Mouse (Mus musculus) spleen, adult 2 months (tissue): ENCODE data around the gene Pou6f1. TPM values are rescaled to one million over a fixed set of nuclear protein-coding genes. Genes with fewer than 3 reads are reported as not detected.
"Not testable (repeated sequence)": the region's sequence is repeated elsewhere in the genome, so short reads cannot be mapped to it uniquely, and the experiment has no call there.

ENCODE experiments used
- DNase-seq, 2 experiments: peaks; one replicate each; pipeline versions ENCODE4 v3.0.0 to v3.0.0-alpha.2; 2012 to 2021; ENCODE audit warnings: low spot score in 2 of 2, low read depth in 1 of 2
- H3K27ac ChIP-seq: fragments of 200-500 bp; 2 replicates; pipeline ENCODE4 v1.5.1; 2012; ENCODE audit warnings: low read length, inconsistent platforms; ENCODE audit not compliant: insufficient read depth
- H3K27me3 ChIP-seq: fragments of 200-500 bp; 2 replicates; pipeline ENCODE4 v1.6.1; 2012; ENCODE audit warnings: mild to moderate bottlenecking, moderate library complexity, low read length, inconsistent platforms; ENCODE audit not compliant: control insufficient read depth, insufficient read depth
- H3K36me3 ChIP-seq: fragments of 200-500 bp; 2 replicates; pipeline ENCODE4 v1.6.1; 2012; ENCODE audit warnings: mild to moderate bottlenecking, low read length, inconsistent platforms; ENCODE audit not compliant: control insufficient read depth, insufficient read depth
- H3K4me1 ChIP-seq: fragments of 200-500 bp; 2 replicates; pipeline ENCODE4 v1.6.1; 2011; ENCODE audit warnings: inconsistent platforms; ENCODE audit not compliant: control insufficient read depth, insufficient read depth, insufficient read length
- H3K4me3 ChIP-seq: fragments of 200-500 bp; 2 replicates; pipeline ENCODE4 v1.5.1; 2011; ENCODE audit warnings: mild to moderate bottlenecking, inconsistent platforms; ENCODE audit not compliant: insufficient read depth, insufficient read length; ENCODE audit errors: extremely low read depth
- CTCF ChIP-seq: fragments of 200-500 bp; IDR thresholded peaks from 2 replicates; pipeline ENCODE4 v1.5.1; 2011; ENCODE audit warnings: mild to moderate bottlenecking, inconsistent platforms; ENCODE audit not compliant: insufficient read depth, insufficient read length, insufficient replicate concordance; ENCODE audit errors: extremely low read depth
- POLR2A ChIP-seq: fragments of 200-500 bp; IDR thresholded peaks from 2 replicates; pipeline ENCODE4 v1.6.1; 2011; ENCODE audit warnings: low read depth, low read length, inconsistent platforms
- WGBS: fragments of 180-500 bp; shearing (Covaris S2); methylation state at CpG from one replicate; pipeline ENCODE4 v1.1.7; 2018; 5-methylcytosine and 5-hydroxymethylcytosine counted together
- polyA plus RNA-seq: library from polyadenylated mRNA; depleted of rRNA; stranded (reverse); fragments of >200 nt; gene quantifications from 2 replicates; pipeline ENCODE4 v1.2.3, GENCODE M21; 2012

Pou6f1 gene
- polyA plus RNA-seq, 1 experiment: 31.8 TPM

- Histone ChIP-seq H3K4me3 (no peak overlapping the region), H3K27ac (no peak overlapping the region), H3K4me1 (peaks cover 17% of the 10 kb centered on the region; the same call in 1 of the 2 replicates), H3K36me3 (no peaks in the 10 kb centered on the region), H3K27me3 (no peaks in the 10 kb centered on the region)
- no peak for DNase-seq
- 91% methylated on average over 3 of the region's 3 CpGs for WGBS
- TF ChIP-seq POLR2A: no peak
- TF ChIP-seq CTCF: no peak
Observed at GRCm38 (mm10) chr15:100630126-100630525, 30.3 kb upstream of the Pou6f1 start.

GRCm38 (mm10) chr15:100628797-100629196 lies 29.0 kb upstream of the Pou6f1 start:
- no peaks in the 10 kb centered on the region for H3K36me3 ChIP-seq
- no peaks in the 10 kb centered on the region for H3K27me3 ChIP-seq
- no peak for DNase-seq
- H3K4me3 ChIP-seq: no peak overlapping the region
- WGBS: 75% methylated on average over 7 of the region's 7 CpGs
- H3K4me1 ChIP-seq: peaks cover 17% of the 10 kb centered on the region; the same call in 1 of the 2 replicates
- TF ChIP-seq POLR2A: no peak
- TF ChIP-seq CTCF: no peak
- H3K27ac ChIP-seq: no peak overlapping the region

GRCm38 (mm10) chr15:100627774-100628370 lies 28.1 kb upstream of the Pou6f1 start:
- peaks cover 12% of the 10 kb centered on the region; the same call in 1 of the 2 replicates for H3K4me1 ChIP-seq
- TF ChIP-seq POLR2A (no peak), CTCF (no peak)
- 72% methylated on average over 11 of the region's 11 CpGs for WGBS
- H3K27ac ChIP-seq: no peak overlapping the region
- no peaks in the 10 kb centered on the region for H3K36me3 ChIP-seq
- H3K27me3 ChIP-seq: no peaks in the 10 kb centered on the region
- no peak overlapping the region for H3K4me3 ChIP-seq
- no peak for DNase-seq

- Histone ChIP-seq H3K27me3 (no peaks in the 10 kb centered on the region), H3K4me1 (peaks cover 9% of the 10 kb centered on the region; the same call in 1 of the 2 replicates), H3K4me3 (no peak overlapping the region), H3K36me3 (no peaks in the 10 kb centered on the region), H3K27ac (no peak overlapping the region)
- 64% methylated on average over 10 of the region's 10 CpGs for WGBS
- no peak for DNase-seq
- no peak for TF ChIP-seq CTCF
- TF ChIP-seq POLR2A: no peak
Observed at GRCm38 (mm10) chr15:100627287-100627686, 27.5 kb upstream of the Pou6f1 start.

GRCm38 (mm10) chr15:100624435-100624834 lies 24.7 kb upstream of the Pou6f1 start:
- no peak overlapping the region for H3K4me3 ChIP-seq
- H3K27ac ChIP-seq: no peak overlapping the region
- peaks cover 8% of the 10 kb centered on the region; the same call in 1 of the 2 replicates for H3K4me1 ChIP-seq
- TF ChIP-seq POLR2A (no peak), CTCF (no peak)
- peaks cover 10% of the 10 kb centered on the region for H3K36me3 ChIP-seq
- H3K27me3 ChIP-seq: no peaks in the 10 kb centered on the region
- 91% methylated on average over 3 of the region's 3 CpGs for WGBS
- DNase-seq: no peak

GRCm38 (mm10) chr15:100623754-100624153 lies 24.0 kb upstream of the Pou6f1 start:
- Histone ChIP-seq H3K4me3 (no peak overlapping the region), H3K27ac (no peak overlapping the region), H3K27me3 (no peaks in the 10 kb centered on the region), H3K36me3 (peaks cover 15% of the 10 kb centered on the region), H3K4me1 (peaks cover 8% of the 10 kb centered on the region; the same call in 1 of the 2 replicates)
- TF ChIP-seq CTCF (no peak), POLR2A (no peak)
- no peak for DNase-seq
- 88% methylated on average over 9 of the region's 9 CpGs for WGBS

GRCm38 (mm10) chr15:100622164-100622563 lies 22.4 kb upstream of the Pou6f1 start:
- Histone ChIP-seq H3K27me3 (no peaks in the 10 kb centered on the region), H3K27ac (peak overlapping the region; percentile 55), H3K36me3 (peaks cover 24% of the 10 kb centered on the region), H3K4me1 (peaks cover 8% of the 10 kb centered on the region; the same call in 1 of the 2 replicates), H3K4me3 (no peak overlapping the region)
- 16% methylated on average over 7 of the region's 7 CpGs for WGBS
- TF ChIP-seq POLR2A (no peak), CTCF (no peak)
- DNase-seq: no peak

GRCm38 (mm10) chr15:100621671-100622070 lies 21.9 kb upstream of the Pou6f1 start:
- peaks cover 26% of the 10 kb centered on the region for H3K36me3 ChIP-seq
- H3K4me1 ChIP-seq, DNase-seq, H3K4me3 ChIP-seq, H3K27me3 ChIP-seq: not testable (repeated sequence)
- 69% methylated on average over 9 of the region's 9 CpGs for WGBS
- peak overlapping the region; percentile 26; the same call in 1 of the 2 replicates for H3K27ac ChIP-seq
